Mouse (Mus musculus): ENCODE results near the gene Mavs.

The Mavs gene

GRCm38 (mm10) chr2:131233307-131234126 lies at the start of gene Mavs:
Gene Mavs (plus strand): TSS chr2:131234063.
- peak; percentile 97 to 98 for DNase-seq (ENCODE audit: inconsistent age in 2 of 2, low spot score in 1 of 2)

DNA sequence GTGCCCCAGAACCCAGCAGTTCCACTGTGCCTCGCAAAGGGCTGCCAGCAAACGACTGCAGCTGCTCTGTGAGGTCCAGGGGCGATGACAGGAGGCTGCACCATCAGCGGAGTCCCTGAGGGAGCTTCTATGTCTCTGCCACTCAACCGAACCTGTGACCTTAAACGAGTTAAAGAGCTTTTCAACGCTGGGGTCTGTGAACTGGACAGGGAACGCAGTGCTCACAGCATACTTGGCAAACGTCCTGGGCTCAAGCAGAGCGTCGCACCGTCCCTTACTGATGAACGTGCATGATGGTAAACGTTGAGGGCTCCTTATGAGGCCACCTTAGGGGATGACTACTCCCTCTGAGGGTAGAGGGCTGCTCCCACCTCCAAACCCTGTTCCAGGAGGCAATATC lies 47.5 kb upstream of the Mavs start:
- no peak for DNase-seq (ENCODE audit: inconsistent age in 2 of 2, low spot score in 1 of 2)

- peak; percentile 85 to 94 for DNase-seq (ENCODE audit: inconsistent age in 2 of 2, low spot score in 1 of 2)
Observed at GRCm38 (mm10) chr2:131186771-131187601, 46.9 kb upstream of the Mavs start, which contains the start of the genes Cdc25b and Spef1. Gene Cdc25b (plus strand): TSS chr2:131186949. Gene Spef1 (minus strand): TSS chr2:131187282.

DNA sequence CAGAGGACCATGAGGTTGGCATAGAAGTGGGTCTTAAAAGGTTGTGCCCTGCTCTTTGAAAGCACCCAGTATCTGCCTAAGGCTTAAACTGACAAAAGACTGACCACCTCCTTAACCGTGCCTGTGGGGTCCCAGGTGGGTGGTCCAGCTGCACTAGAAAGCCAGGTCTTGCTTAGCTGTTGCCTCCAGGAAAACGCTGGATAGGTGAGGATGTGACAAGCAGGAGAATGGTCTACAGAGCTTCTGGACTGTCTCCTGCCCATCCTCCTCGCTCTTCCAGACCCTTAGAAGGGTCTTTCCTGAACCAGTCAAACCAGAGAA lies 46.3 kb upstream of the Mavs start:
- no peak for DNase-seq (ENCODE audit: inconsistent age in 2 of 2, low spot score in 1 of 2)

- DNase-seq (ENCODE audit: inconsistent age in 2 of 2, low spot score in 1 of 2) = no peak
Observed at GRCm38 (mm10) chr2:131188311-131188710, 45.6 kb upstream of the Mavs start.

- no peak for DNase-seq (ENCODE audit: inconsistent age in 2 of 2, low spot score in 1 of 2)
Observed at GRCm38 (mm10) chr2:131189521-131190309, 44.1 kb upstream of the Mavs start.

- DNase-seq (ENCODE audit: inconsistent age in 2 of 2, low spot score in 1 of 2) = no peak
Observed at GRCm38 (mm10) chr2:131190344-131191004, 43.4 kb upstream of the Mavs start.

- no peak for DNase-seq (ENCODE audit: inconsistent age in 2 of 2, low spot score in 1 of 2)
Observed at GRCm38 (mm10) chr2:131191005-131191390, 42.9 kb upstream of the Mavs start.

DNA sequence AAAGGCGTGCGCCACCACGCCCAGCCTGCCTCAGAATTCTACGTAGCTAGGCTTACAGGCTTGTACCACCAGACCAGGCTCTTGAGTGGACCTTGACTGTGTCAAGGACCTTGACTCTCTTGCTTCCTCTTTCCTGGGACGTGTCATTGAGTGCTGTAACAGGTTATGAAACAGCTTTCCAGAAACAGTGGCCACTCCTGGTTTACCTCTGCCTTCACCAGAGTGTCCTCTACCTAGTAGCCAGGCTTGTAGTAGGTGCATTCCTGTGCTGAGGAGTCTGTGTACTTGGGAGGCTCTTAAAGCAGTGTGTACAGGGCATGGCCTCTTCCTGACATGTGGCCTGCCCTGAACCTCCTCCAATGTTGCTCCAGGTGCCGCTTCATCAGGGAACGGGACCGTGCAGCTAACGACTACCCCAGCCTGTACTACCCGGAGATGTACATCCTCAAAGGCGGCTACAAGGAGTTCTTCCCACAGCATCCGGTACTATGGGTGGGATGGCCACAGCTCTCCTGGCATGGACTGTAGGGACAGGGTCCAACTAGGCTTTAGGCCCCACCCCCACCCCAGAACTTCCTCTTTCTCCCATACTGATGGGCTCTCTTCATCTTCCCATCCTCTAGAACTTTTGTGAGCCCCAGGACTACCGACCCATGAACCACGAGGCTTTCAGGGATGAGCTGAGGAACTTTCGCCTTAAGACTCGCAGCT lies 37.1 kb upstream of the Mavs start:
- DNase-seq (ENCODE audit: inconsistent age in 2 of 2, low spot score in 1 of 2) = peak in 1 of 2 experiments; percentile 66

DNA sequence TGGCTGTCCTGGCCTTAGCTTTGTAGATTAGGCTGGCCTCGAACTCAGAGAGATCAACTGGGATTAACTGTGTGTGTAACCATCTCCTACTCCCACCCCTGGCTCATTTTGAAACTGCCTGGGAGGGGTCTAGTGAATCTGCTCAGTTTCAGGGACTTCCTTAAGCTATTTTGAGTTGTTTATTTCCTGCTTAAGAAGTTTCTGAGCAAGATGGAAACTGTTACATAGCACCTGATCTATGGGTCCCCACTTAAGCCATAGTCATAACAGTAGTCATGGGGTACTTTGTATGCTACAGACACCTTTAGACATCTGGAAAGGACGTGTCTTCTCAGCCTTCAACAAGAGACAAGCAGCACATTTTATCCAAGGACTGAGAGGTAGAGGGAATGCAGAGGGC lies 33.2 kb upstream of the Mavs start:
- DNase-seq (ENCODE audit: inconsistent age in 2 of 2, low spot score in 1 of 2) = no peak

DNA sequence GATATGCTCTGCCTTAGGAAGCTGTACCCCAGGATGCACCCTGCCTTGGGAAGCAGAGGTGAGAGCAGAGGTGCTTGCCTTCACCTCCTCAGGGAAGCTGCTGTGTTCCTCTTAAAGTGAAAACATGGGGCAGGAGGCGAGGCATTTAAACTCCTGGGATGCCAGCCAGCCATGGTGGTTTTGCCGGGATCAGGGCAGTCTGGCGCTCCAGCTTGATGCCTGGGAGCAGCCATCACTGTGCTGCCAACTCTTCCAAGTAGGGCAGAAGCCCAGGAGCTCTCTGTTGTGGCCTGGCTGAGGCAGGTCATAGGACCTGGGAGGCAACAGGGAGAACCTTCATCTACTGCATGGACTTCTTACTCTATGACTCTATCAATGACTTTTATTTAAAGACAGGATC lies 32.6 kb upstream of the Mavs start:
- no peak for DNase-seq (ENCODE audit: inconsistent age in 2 of 2, low spot score in 1 of 2)

- peak in 1 of 2 experiments; percentile 55 for DNase-seq (ENCODE audit: inconsistent age in 2 of 2, low spot score in 1 of 2)
Observed at GRCm38 (mm10) chr2:131203816-131204409, 29.9 kb upstream of the Mavs start.

DNA sequence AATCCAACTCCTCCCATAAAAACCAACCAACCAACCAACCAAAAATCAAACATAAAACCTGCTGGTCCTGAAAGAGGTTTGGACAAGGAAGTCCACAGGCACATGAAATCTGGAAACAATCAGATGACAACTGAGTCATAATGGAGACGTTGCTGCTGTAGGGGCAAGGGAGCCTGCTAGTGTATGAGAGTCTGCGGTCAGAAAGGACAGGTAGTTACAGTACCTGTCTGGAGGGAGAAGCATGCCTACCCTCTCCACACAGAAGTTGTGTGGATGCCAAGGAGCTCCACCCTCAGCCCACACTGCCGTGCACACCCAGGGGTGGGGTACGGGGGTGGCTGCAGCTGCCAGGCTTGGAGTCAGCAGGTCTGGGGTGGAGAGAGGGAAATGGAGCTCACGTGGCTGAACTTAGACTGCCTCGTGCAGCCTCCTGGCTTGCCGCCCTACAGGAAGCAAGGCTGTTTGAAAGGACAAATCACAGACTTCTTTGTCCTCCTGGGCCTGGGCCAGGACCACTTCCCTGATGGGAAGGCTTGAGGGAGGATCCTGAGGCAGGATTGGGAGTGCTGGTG lies 29.4 kb upstream of the Mavs start:
- peak; percentile 95 to 97 for DNase-seq (ENCODE audit: inconsistent age in 2 of 2, low spot score in 1 of 2)

- no peak for DNase-seq (ENCODE audit: inconsistent age in 2 of 2, low spot score in 1 of 2)
Observed at GRCm38 (mm10) chr2:131205521-131206182, 28.2 kb upstream of the Mavs start.

DNA sequence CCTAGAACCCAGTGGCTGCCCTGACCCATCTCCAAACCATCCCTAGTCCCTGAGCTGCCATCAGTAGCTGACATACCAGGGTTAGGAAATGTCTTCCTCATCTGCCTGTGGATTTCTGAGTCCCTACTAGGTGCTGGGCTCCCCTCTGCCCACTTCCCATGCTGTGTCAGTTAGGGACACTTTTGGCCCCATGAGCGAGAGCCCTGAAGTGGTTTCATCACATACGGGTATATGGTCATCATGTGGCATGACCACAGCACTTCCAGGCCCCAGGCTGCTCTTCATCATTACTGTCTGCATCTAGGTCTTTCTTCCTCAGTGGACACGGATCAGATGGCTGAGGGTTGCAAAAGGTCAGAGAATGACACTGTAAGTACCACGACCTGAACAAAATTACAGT lies 27.1 kb upstream of the Mavs start, which contains the start of gene Ap5s1:
Gene Ap5s1, plus strand, starts transcription at position 301 of the 400 bp plus-strand sequence.
- no peak for DNase-seq (ENCODE audit: inconsistent age in 2 of 2, low spot score in 1 of 2)

- DNase-seq (ENCODE audit: inconsistent age in 2 of 2, low spot score in 1 of 2) = no peak
Observed at GRCm38 (mm10) chr2:131208356-131208755, 25.5 kb upstream of the Mavs start.

GRCm38 (mm10) chr2:131209125-131209795 lies 24.6 kb upstream of the Mavs start:
- no peak for DNase-seq (ENCODE audit: inconsistent age in 2 of 2, low spot score in 1 of 2)

All from adrenal gland, adult (tissue).